In genomic region chr19:40341141-40341540, GRCm38 (mm10) we compare ENCODE assay signal across 12 mouse cellular contexts.
DNase-seq lines count a peak whose midpoint lies in the region; ATAC-seq lines count a peak whose summit lies in the region.
"Had no signal": no experiment of that assay in that cellular context is flagged by ENCODE, and none has a peak within 500 bp of the region (broad histone marks: within the 10 kb centered on the region; RNA-seq: fewer than 3 reads in every experiment).

No protein-coding gene starts in this region.

- no peak overlapping the region for H3K9ac ChIP-seq in forebrain, embryonic 12.5 days
- no peak overlapping the region for H3K9ac ChIP-seq in liver, embryonic 12.5 days
- H3K9ac ChIP-seq: limb, embryonic 15.5 days had no signal

- H3K4me2 ChIP-seq in forebrain, embryonic 12.5 days, result no peak overlapping the region
- H3K4me2 ChIP-seq in liver, embryonic 12.5 days, result no peak overlapping the region
- H3K4me2 ChIP-seq: limb, embryonic 15.5 days had no signal

- H3K27ac ChIP-seq in forebrain, embryonic 10.5 days, result no peak overlapping the region
- no peak overlapping the region for H3K27ac ChIP-seq in forebrain, embryonic 12.5 days
- no peak overlapping the region for H3K27ac ChIP-seq in liver, embryonic 12.5 days
- H3K27ac ChIP-seq: limb, embryonic 15.5 days had no signal

- peak; percentile 27 for DNase-seq in forebrain, embryonic 10.5 days (ENCODE audit: extremely low spot score, low spot score)
- DNase-seq in liver, result peak; percentile 36
- peak; percentile 67 for DNase-seq in ZHBTc4 (ENCODE audit: low read depth, low spot score)
- DNase-seq in forelimb bud, embryonic 11.5 days (ENCODE audit: low read depth, low spot score), result peak; percentile 48
- no peak for DNase-seq in MN1 (ENCODE audit: low spot score)
- no peak for DNase-seq in cerebellum, postnatal 25 days
- DNase-seq: adrenal gland, postnatal 10 days; lung, postnatal 36 days; thymus, postnatal 4 days had no signal

- H3K36me3 ChIP-seq in forebrain, embryonic 10.5 days (replicated peaks), result no peaks in the 10 kb centered on the region
- H3K36me3 ChIP-seq in forebrain, embryonic 12.5 days (replicated peaks), result no peaks in the 10 kb centered on the region
- peaks cover 9% of the 10 kb centered on the region for H3K36me3 ChIP-seq in liver, embryonic 12.5 days
- H3K36me3 ChIP-seq: limb, embryonic 15.5 days had no signal

- H3K4me3 ChIP-seq in forebrain, embryonic 10.5 days, result no peak overlapping the region; the same call in 1 of the 2 replicates
- H3K4me3 ChIP-seq in forebrain, embryonic 12.5 days (replicated peaks), result no peak overlapping the region
- no peak overlapping the region for H3K4me3 ChIP-seq in liver, embryonic 12.5 days
- H3K4me3 ChIP-seq: limb, embryonic 15.5 days had no signal

- peaks cover 10% of the 10 kb centered on the region for H3K4me1 ChIP-seq in forebrain, embryonic 10.5 days
- peaks cover 6% of the 10 kb centered on the region; the same call in 1 of the 2 replicates for H3K4me1 ChIP-seq in forebrain, embryonic 12.5 days
- no peaks in the 10 kb centered on the region for H3K4me1 ChIP-seq in liver, embryonic 12.5 days
- H3K4me1 ChIP-seq: limb, embryonic 15.5 days had no signal

- ATAC-seq in forebrain, embryonic 12.5 days (ENCODE audit: low FRiP score), result no peak
- ATAC-seq in liver, embryonic 12.5 days, result no peak

- 16% methylated on average over 6 of the region's 6 CpGs for WGBS in forebrain, embryonic 10.5 days
- WGBS in forebrain, embryonic 12.5 days, result 20% methylated on average over 6 of the region's 6 CpGs
- WGBS in liver, embryonic 12.5 days (ENCODE audit: insufficient replicate concordance), result 36% methylated on average over 6 of the region's 6 CpGs

- H3K27me3 ChIP-seq in forebrain, embryonic 10.5 days (ENCODE audit: poor library complexity, severe bottlenecking), result no peaks in the 10 kb centered on the region
- H3K27me3 ChIP-seq in forebrain, embryonic 12.5 days, result no peaks in the 10 kb centered on the region
- no peaks in the 10 kb centered on the region for H3K27me3 ChIP-seq in liver, embryonic 12.5 days (replicated peaks)
- H3K27me3 ChIP-seq: limb, embryonic 15.5 days had no signal

- H3K9me3 ChIP-seq in forebrain, embryonic 10.5 days, result no peaks in the 10 kb centered on the region
- H3K9me3 ChIP-seq in forebrain, embryonic 12.5 days, result no peaks in the 10 kb centered on the region
- no peaks in the 10 kb centered on the region for H3K9me3 ChIP-seq in liver, embryonic 12.5 days (replicated peaks)
- H3K9me3 ChIP-seq: limb, embryonic 15.5 days had no signal

Comparison
In these comparisons a context has a peak if more than half of its experiments do, and no peak if none do; other contexts are left out.
1. DNase-seq: peak in forebrain, embryonic 10.5 days (single experiment), liver (single experiment), ZHBTc4 (single experiment) and forelimb bud, embryonic 11.5 days (single experiment); none in MN1 (single experiment) and cerebellum, postnatal 25 days (0 of 2).